Mouse (Mus musculus) adrenal gland, postnatal 4 days (tissue): ENCODE results near the gene Pax1. TPM values are rescaled to one million over a fixed set of nuclear protein-coding genes. Genes with fewer than 3 reads are reported as not detected.

Experiments
- DNase-seq, 2 experiments: peaks; one replicate each; pipeline ENCODE4 v3.0.0; 2021 to 2022; ENCODE audit warnings: low spot score in 2 of 2, mixed read lengths in 2 of 2
- long read RNA-seq, 2 experiments: library from polyadenylated mRNA; stranded (forward); transcript quantifications; one replicate each; pipeline ENCODE4 v2.0.0; 2021
- total RNA-seq, 2 experiments: library from RNA; stranded (reverse); gene quantifications; 2 replicates each; pipeline ENCODE4 v1.2.3; 2021

Gene Pax1
- under 1 TPM in 1 of 2 experiments, not detected in 1; 0.62 TPM for total RNA-seq
- long read RNA-seq, experiment 1, result 0 reads
- long read RNA-seq, experiment 2, result 0 reads

GRCm38 (mm10) chr2:147361581-147361980 lies at the start of gene Pax1:
Gene Pax1, plus strand, starts transcription at chr2:147361925.
- DNase-seq, result no peak

- no peak for DNase-seq
Observed at GRCm38 (mm10) chr2:147321036-147321435, 40.7 kb upstream of the Pax1 start.

DNA sequence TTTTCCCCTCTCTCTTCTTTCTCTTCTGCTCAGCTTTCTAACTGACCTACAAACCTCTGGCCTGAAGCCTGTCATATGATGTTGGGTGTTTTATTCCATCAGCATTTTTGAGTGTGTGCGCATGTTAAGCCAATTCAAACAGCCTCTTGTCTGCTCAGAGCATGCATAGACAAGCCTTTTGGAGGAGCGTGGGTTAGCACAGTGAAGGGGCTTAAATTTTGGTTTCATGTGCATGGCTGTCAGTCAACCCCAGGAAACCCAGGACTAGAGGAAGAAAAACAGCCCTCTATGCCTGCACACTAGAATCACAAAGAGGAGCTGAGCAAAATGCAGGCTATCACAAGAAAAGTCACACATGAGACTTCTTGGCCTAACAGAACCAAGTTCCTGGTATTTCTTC lies 36.5 kb upstream of the Pax1 start:
- DNase-seq, result no peak

DNA sequence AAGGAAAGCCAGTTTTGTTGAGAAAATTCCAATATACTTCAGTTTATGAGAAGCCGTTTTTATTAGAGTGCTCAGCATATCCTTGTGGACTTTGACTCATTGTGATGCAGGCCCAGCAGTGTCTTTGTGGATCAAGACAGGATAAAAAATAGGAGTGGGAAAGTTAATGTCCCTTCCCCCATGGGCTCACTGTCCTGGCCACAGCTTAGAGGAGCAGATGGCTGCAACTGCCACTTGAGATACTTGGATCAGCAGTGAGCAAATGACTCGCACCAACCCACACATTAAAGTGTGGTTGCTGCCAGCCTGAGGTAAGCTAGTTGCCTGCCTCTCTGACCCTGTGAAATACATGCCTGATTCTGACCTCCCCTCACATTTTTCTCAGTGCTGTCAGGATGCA lies 29.0 kb upstream of the Pax1 start:
- DNase-seq, result no peak

DNA sequence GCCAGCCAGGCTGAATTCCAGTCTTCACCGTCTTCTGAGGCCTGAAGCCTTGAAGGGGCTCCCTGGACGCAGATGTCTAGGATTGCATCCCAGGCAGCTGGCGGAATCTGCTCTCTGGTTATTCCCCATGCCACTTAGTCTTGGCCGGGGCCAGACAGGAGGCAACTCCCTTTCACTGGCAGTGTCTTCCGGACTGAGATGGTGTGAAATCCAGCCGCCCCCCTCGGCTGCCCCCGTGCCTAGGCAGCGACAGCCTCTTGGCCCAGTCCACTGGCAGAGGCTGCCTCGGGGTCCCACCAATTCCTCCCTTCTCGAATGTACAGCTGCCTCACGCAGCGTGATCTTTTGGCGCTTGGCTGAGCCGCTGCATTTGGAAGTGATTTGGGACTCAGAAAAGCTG lies 23.0 kb upstream of the Pax1 start:
- DNase-seq, result no peak

- no peak for DNase-seq
Observed at GRCm38 (mm10) chr2:147339796-147340195, 21.9 kb upstream of the Pax1 start.

GRCm38 (mm10) chr2:147342198-147342597 lies 19.5 kb upstream of the Pax1 start:
- no peak for DNase-seq

DNA sequence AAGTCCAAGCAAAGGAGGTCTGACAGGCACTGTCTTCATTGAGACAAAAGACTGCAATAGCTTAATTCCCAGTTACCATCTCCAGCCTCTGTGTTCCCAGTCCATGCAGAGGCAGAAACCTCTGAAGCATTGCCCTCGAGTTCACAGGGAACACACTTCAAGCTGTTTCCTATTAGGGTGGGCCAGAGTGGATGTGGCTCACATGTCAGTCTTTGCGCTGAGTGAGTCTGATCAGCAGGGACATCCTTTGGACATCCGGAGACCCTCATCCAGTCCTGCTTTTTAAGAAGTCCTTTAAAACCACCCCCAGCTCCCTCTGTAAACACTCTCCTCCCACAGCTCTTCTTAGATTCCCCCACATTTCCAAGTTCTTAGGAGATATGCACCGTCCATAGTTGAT lies 2.0 kb upstream of the Pax1 start:
- DNase-seq, result no peak

DNA sequence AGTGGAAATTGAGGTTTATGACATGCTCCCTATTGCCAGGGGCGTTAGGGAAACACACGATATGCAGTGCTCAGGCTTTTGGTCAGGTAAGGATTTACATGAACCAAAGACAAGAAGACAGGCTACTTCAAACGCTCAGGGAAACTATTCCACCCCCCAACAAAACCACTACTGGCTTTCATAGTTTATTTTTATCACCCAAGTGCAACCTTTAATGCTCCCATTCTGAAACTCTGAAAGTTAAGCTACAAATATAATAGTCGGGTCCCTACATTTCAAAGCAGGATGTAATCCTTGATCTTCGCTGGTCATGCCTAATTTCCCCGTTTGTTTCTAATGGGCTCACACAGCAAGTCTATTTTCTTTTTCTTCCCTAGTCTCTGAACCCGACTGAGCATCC lies 1.3 kb upstream of the Pax1 start:
- no peak for DNase-seq

- DNase-seq, result no peak
Observed at GRCm38 (mm10) chr2:147360856-147361255, 869 bp upstream of the Pax1 start.

GRCm38 (mm10) chr2:147362316-147362715 lies 591 bp downstream of the Pax1 start:
- DNase-seq, result peak in 1 of 2 experiments; percentile 28

DNA sequence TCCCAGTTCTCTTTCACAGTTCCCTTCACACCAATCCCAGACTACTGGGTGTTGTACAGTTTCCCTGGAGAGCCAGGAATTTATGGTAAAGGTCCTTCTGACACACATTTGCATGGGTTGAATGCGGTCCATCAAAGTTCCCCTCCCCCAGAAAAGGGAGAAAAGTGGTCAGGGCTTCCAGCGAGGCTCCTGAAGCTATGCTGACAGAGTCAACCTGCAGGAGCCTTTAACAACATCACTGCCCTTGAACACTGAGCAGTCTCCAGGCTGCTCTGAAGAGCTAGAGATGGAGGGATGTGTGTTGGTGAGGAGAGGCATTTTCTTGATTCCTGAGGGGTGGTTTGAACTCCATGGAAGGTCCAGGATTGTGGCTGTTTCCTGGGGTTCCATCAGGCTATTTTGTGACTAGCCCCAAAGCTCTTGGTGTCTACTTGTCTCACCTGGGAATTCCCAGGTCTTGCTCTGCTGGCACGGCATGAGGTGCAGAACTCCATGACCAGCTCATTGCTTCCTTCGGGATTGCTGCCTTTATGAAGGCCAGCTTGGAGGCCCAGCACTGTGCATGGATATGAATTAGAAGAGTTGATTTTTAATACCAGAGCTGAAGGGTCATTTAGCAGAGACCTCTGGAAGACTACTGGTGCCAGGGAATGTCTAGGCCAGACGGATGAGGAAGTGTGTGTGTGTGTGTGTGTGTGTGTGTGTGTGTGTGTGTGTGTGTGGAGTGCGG lies 1.8 kb downstream of the Pax1 start:
- no peak for DNase-seq

DNA sequence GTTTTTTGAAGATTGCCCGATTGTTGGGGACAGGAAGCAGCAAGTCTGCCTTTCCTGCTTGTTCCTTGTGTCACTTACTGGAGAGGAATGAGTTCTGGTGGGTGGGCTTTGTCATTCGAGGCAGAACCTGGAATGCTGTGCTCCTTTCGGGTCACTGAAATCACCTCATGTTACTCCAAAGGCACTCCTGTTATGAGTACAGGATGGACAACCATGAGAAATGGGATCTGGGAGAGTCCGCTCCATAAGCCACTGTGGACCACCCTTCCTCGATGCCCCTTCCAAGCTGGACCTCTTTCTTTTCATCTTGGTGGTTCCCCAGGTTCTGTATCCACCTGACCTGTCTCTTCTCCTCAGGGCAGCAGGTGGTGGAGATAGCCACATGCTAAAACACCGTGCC lies 2.5 kb downstream of the Pax1 start:
- DNase-seq, result no peak

GRCm38 (mm10) chr2:147364982-147365907 lies 3.5 kb downstream of the Pax1 start:
- no peak for DNase-seq

GRCm38 (mm10) chr2:147365908-147366630 lies 4.3 kb downstream of the Pax1 start:
- DNase-seq, result no peak

DNA sequence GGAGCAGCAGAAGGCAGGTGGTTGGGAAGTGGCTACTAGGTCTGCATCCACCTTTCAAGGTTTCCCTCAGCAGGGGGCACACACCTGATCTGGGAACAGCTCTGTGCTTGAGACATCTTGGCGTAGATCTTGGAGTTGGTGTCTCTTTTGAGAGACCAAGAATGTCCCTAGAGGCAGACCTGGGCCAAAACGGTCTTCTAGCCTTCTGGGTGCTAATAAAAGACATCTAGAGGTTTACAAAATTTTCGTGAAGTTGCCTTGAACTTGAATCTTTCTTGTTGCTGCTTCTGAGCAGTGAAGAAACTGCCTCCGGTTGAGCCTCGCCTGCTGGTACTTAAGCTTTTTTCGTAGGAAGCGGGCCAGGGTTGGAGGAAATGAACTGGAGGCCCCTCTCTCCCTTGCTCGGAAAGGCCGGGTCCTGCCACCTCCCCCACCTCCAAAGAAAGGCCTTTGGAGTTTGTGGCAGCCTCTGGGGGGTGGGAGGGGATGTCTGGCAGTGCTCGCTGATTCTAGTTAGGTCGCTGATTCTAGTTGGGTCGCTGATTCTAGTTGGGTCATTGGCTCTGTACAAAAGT lies 5.6 kb downstream of the Pax1 start:
- DNase-seq, result no peak

DNA sequence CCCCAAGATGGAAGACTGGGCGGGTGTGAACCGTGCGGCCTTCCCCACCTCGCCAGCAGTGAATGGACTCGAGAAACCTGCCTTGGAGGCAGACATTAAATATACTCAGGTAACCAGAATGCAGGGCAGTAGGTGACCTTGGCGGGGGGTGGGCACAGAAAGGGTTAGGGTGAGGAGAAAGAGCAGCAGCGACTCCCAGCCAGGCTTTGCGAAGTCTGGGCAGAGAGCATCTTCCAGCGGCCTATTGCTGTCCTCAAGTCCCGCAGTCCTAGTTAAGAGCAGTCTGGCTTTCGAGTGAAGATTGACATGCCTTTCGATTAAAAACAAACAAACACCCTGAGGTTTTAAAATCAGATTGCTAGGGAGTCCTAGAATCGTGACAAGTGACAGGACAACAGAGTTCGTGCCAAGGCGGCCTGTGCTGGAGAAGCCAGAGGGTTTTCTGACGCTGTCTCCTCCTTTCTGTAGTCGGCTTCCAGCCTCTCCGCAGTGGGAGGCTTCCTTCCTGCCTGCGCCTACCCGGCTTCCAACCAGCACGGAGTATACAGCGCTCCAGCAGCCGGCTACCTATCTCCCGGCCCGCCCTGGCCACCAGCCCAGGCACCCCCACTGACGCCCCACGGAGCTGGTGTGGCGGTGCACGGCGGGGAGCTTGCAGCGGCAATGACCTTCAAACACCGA lies 6.3 kb downstream of the Pax1 start:
- no peak for DNase-seq

GRCm38 (mm10) chr2:147369561-147369960 lies 7.8 kb downstream of the Pax1 start:
- no peak for DNase-seq

DNA sequence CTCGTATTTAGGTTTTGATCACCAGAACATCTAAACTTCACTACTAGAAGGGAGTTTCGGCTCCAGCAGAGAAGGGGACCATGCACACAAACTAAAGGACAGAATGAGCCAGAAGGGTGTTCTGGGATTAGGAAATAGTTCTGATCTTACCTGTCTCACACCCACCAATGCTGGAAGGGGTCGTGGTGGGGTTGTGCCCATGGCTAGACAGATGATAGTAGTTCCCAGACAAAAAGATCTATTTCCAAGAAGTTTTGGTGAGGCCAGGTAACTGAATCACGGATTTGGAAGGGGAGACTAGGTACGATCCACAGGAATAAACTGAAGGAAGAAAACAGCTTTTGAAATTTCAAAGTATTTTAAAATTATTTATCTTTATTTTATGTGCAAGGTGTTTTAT lies 8.4 kb downstream of the Pax1 start:
- no peak for DNase-seq

- DNase-seq, result no peak
Observed at GRCm38 (mm10) chr2:147371289-147371688, 9.6 kb downstream of the Pax1 start.

DNA sequence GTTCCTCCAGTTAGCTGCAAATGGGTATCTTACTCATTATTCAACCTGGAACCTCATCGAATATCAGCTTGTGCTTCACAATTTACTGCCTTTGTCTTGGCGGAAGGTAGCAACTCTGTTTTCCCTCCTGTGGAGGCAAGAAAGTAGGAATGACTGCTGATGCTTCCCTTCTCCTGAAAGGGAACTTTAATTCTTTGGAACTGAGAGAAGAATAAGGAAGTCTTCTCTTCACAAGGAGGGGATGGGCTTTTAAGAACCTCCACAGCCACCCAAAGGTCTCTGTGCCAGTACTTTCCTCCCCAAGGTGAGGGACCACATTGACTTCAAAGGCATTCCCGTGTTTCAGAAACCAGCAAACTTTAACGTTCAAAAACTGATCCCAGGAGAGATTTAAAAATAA lies 10.1 kb downstream of the Pax1 start:
- no peak for DNase-seq
